Mouse (Mus musculus) bone marrow macrophage, adult 2 months (primary cell): ENCODE measurements around the gene Cant1. TPM values are rescaled to one million over a fixed set of nuclear protein-coding genes. Genes with fewer than 3 reads are reported as not detected.
"Not testable (repeated sequence)": the region's sequence is repeated elsewhere in the genome, so short reads cannot be mapped to it uniquely, and the experiment has no call there.

Experiments
- H3K27ac ChIP-seq: 2 replicates; pipeline ENCODE4 v1.5.1; 2012; ENCODE audit warnings: low read depth, low read length; ENCODE audit not compliant: insufficient read depth
- H3K4me1 ChIP-seq: 2 replicates; pipeline ENCODE4 v1.6.1; 2012; ENCODE audit warnings: low read length; ENCODE audit not compliant: control insufficient read depth, insufficient read depth
- H3K4me3 ChIP-seq: 2 replicates; pipeline ENCODE4 v1.5.1; 2012; ENCODE audit warnings: mild to moderate bottlenecking, low read length, moderate library complexity; ENCODE audit not compliant: insufficient read depth
- CTCF ChIP-seq: IDR thresholded peaks from 2 replicates; pipeline ENCODE4 v1.5.1; 2012; ENCODE audit warnings: low read depth, mild to moderate bottlenecking, low read length, moderate library complexity
- POLR2A ChIP-seq: IDR thresholded peaks from 2 replicates; pipeline ENCODE4 v1.6.1; 2012; ENCODE audit warnings: mild to moderate bottlenecking, low read depth, low read length, borderline replicate concordance
- polyA plus RNA-seq: library from polyadenylated mRNA; stranded (reverse); fragments of >200 nt; gene quantifications from 2 replicates; pipeline ENCODE4 v1.2.4, GENCODE M21; 2012; ENCODE audit not compliant: missing spikeins, insufficient read depth, insufficient read length

Cant1 gene
- polyA plus RNA-seq, 1 experiment, result 36.2 TPM

GRCm38 (mm10) chr11:118401195-118401594, 17.7 kb downstream of the Cant1 start:
- Histone ChIP-seq H3K4me1 (peaks cover 38% of the 10 kb centered on the region), H3K4me3 (peak overlapping the region; percentile 80), H3K27ac (peak overlapping the region; percentile 87)
- no peak for TF ChIP-seq CTCF
- no peak for TF ChIP-seq POLR2A

- Histone ChIP-seq H3K4me1 (peaks cover 38% of the 10 kb centered on the region), H3K4me3 (peak overlapping the region; percentile 80), H3K27ac (peak overlapping the region; percentile 87)
- TF ChIP-seq POLR2A, result no peak
- TF ChIP-seq CTCF, result no peak
Observed at GRCm38 (mm10) chr11:118400566-118400936, 18.3 kb downstream of the Cant1 start.

GRCm38 (mm10) chr11:118399891-118400565, 18.9 kb downstream of the Cant1 start:
- Histone ChIP-seq H3K27ac (no peak overlapping the region), H3K4me1 (peaks cover 34% of the 10 kb centered on the region), H3K4me3 (peak overlapping the region; percentile 80)
- no peak for TF ChIP-seq CTCF
- TF ChIP-seq POLR2A, result no peak

GRCm38 (mm10) chr11:118397806-118398530, 20.9 kb downstream of the Cant1 start:
- TF ChIP-seq POLR2A (no peak), CTCF (no peak)
- H3K27ac ChIP-seq, result no peak overlapping the region
- peaks cover 17% of the 10 kb centered on the region for H3K4me1 ChIP-seq
- no peak overlapping the region for H3K4me3 ChIP-seq

- TF ChIP-seq CTCF (no peak), POLR2A (no peak)
- peaks cover under 1% of the 10 kb centered on the region; the same call in 1 of the 2 replicates for H3K4me1 ChIP-seq
- H3K27ac ChIP-seq, result no peak overlapping the region
- no peak overlapping the region for H3K4me3 ChIP-seq
Observed at GRCm38 (mm10) chr11:118394538-118394937, 24.3 kb downstream of the Cant1 start.

GRCm38 (mm10) chr11:118393991-118394390, 24.9 kb downstream of the Cant1 start:
- no peak overlapping the region for H3K4me3 ChIP-seq
- TF ChIP-seq CTCF, result no peak
- TF ChIP-seq POLR2A, result no peak
- no peak overlapping the region for H3K27ac ChIP-seq
- H3K4me1 ChIP-seq, result no peaks in the 10 kb centered on the region

GRCm38 (mm10) chr11:118387816-118388215, 31.1 kb downstream of the Cant1 start:
- H3K4me3 ChIP-seq, H3K27ac ChIP-seq, H3K4me1 ChIP-seq: not testable (repeated sequence)

GRCm38 (mm10) chr11:118379251-118380009, 39.5 kb downstream of the Cant1 start:
- peak overlapping the region; percentile 35 for H3K27ac ChIP-seq
- TF ChIP-seq POLR2A (no peak), CTCF (peak; percentile 48; the same call in 1 of the 2 replicates)
- H3K4me3 ChIP-seq, result no peak overlapping the region
- H3K4me1 ChIP-seq, result peaks cover 9% of the 10 kb centered on the region

GRCm38 (mm10) chr11:118378656-118379055, 40.2 kb downstream of the Cant1 start:
- Histone ChIP-seq H3K4me1 (peaks cover 16% of the 10 kb centered on the region), H3K27ac (no peak overlapping the region), H3K4me3 (no peak overlapping the region)
- TF ChIP-seq POLR2A, result no peak
- TF ChIP-seq CTCF, result no peak

- H3K27ac ChIP-seq, result not testable (repeated sequence)
- peaks cover 16% of the 10 kb centered on the region for H3K4me1 ChIP-seq
Observed at GRCm38 (mm10) chr11:118376323-118376722, 42.6 kb downstream of the Cant1 start.

GRCm38 (mm10) chr11:118375881-118376280, 43.0 kb downstream of the Cant1 start:
- H3K27ac ChIP-seq, result no peak overlapping the region
- no peak for TF ChIP-seq POLR2A
- no peak for TF ChIP-seq CTCF
- H3K4me3 ChIP-seq, result no peak overlapping the region
- H3K4me1 ChIP-seq, result peaks cover 16% of the 10 kb centered on the region

More at GRCm38 (mm10) chr11:118376323-118376722, 42.6 kb downstream of the Cant1 start:
- not testable (repeated sequence) for H3K4me3 ChIP-seq
